Mouse (Mus musculus): ENCODE measurements around the gene Zfp212. TPM values are rescaled to one million over a fixed set of nuclear protein-coding genes. Genes with fewer than 3 reads are reported as not detected.

The Zfp212 gene
- 22.8 TPM for polyA plus RNA-seq (2017; shearing (Covaris generic))

DNA sequence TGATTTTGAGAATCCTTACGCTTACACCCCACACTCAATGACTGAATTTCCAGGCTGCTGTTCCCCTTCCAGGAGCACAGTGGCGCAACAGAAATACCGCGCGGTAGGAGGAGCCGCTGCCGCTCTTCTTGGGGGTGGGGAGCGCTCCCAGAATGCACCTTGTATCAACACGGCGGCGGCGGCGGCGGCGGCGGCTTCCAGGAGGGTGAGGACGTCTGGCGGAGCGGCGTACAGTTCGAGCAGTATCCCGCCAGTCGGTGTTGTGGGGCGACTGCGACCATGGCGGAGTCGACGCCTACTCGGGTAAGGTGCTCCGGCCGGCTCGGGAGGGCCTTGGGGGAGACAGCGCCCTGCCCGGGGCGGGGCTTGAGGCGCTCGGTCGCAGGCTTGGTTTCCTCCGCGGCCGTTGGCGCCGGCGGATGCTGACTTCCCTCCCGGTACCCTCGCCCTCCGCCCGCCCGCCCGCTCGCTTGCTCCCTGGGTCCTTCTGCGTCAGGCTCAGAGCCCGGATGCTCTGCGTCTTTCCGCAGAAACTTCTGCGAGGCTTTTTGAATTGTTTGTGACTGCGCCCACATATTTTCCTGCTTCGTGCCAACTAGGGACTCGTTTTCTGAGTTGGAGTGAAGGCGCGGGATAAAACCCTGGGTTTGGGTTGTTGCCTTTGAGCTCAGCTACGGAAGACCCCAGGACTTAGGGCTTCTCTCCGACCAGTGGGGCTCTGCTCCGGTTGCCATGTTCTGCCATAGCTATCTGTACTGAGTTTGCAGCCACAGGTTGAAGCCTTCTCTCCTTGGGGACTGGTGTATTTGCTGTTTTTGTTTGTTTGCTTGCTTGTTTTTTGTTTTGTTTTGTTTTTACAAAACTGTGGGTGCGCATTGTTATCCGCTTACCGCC is at the start of gene Zfp212:
TSS of gene Zfp212 (plus strand) at position 30 of the 894 bp plus-strand sequence.

DNA sequence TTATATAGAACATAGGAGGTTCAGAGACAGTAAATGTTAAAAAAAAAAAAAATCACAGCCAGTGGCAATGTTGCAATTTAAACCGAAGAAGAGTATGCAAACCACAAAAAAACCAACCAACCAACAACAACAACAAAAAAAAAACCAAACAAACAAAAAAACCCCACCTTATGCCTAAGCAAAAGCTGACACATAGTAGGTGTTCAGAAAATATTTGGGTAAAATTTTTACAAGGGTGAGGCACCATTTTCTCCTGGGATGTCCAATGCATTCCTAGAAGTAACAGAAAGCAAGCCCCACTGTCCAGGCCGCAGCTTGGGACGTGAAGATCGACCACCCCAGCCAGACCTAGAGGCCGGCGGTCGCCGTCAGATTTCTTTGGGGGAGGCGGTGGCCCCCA is 43.2 kb upstream of the Zfp212 start, which contains the start of gene Zfp282:
TSS of gene Zfp282 (plus strand) at position 147 of the 400 bp plus-strand sequence.

DNA sequence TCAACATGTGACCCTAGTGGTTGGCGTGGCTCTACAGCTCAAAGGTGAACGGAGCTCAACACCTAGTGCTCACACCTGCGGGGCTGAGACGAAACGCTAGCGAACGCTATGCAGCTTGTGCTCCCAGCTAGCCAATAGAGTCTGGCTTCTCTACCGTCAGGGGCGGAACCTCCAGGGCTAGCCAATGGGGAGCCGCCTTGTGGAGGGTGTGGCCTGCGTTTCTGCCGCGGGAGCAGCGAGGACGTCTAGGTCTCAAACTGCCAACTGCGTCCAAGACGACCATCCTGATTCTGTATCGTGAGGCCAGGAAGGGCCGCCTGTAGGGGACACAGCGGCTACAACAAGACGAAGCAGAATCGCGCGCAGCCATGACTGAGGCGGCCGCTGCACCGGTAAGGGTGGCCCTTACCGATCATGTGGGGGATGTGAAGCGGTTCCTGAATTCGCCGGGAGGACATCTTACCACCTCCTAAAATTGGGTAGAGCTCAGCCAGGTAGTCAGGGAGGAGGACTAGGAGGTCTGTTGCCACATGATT is 33.0 kb downstream of the Zfp212 start, which contains the start of gene Zfp956:
TSS of gene Zfp956 (plus strand) at position 200 of the 536 bp plus-strand sequence.

Other genes starting within 250 kb of the Zfp212 start
- 160 TPM for gene Pdia4, start 107.0 kb upstream of the Zfp212 start, polyA plus RNA-seq (2017; shearing (Covaris generic))
- not detected for gene Zfp786, start 89.6 kb upstream of the Zfp212 start, polyA plus RNA-seq (2017; shearing (Covaris generic))
- gene Zfp398, start 84.8 kb upstream of the Zfp212 start, polyA plus RNA-seq (2017; shearing (Covaris generic)), result 20.6 TPM
- gene Zfp282, start 43.3 kb upstream of the Zfp212 start, polyA plus RNA-seq (2017; shearing (Covaris generic)), result 3.5 TPM
- 31.4 TPM for gene Zfp956, start 32.9 kb downstream of the Zfp212 start, polyA plus RNA-seq (2017; shearing (Covaris generic))
- 1.9 TPM for gene Zfp777, start 128.4 kb downstream of the Zfp212 start, polyA plus RNA-seq (2017; shearing (Covaris generic))
- gene Zfp746, start 166.1 kb downstream of the Zfp212 start, polyA plus RNA-seq (2017; shearing (Covaris generic)), result 3.5 TPM